Mouse (Mus musculus): ENCODE results near the gene Olfr653. TPM values are rescaled to one million over a fixed set of nuclear protein-coding genes. Genes with fewer than 3 reads are reported as not detected.

Gene Olfr653
- not detected in 2 replicates for polyA plus RNA-seq (2021; fragmentation: Nextera tagmentation)
- long read RNA-seq, experiment 1, result 0 reads
- long read RNA-seq, experiment 2, result 0 reads

DNA sequence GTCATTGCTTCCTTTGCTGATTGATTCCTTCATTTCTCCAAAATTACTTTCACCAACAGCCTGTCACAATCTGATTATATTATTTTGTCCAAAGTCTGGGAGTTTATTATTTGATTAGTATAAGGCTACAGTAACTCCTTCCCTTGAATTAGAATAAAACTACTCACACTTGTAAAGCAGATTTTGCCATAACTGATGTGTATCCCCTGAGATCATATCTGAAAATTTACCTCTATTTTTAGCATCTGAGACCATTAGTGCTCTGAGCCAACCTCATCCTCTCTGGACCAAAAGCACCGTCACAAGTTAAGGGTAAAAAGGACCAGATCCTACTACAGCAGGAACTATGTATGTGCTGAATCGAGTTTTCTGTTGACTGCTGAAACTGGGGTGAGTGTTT, at the start of gene Olfr653:
Olfr653 (plus strand) TSS at position 301 of the 400 bp plus-strand sequence.

DNA sequence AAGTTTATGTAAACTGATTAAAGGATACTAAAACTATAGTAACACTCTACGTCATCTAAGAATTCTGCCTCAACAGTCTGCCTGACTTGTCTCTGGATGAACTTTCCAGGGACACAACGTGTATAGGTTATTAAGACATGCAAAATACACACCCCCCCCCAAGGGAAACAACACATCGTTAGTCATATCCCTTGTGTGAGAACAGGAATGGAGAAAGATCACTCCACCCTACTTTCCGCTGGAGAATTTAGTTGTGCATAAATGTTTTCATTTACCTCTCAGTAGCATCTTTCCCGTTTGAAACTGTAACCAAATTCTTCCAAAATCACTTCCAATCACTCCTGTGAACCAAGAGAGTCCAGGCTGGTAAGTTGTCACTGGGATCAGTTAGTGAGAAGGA, 27.3 kb upstream of the Olfr653 start, which contains the start of gene Olfr651:
Olfr651 (plus strand) TSS at position 301 of the 400 bp plus-strand sequence.

DNA sequence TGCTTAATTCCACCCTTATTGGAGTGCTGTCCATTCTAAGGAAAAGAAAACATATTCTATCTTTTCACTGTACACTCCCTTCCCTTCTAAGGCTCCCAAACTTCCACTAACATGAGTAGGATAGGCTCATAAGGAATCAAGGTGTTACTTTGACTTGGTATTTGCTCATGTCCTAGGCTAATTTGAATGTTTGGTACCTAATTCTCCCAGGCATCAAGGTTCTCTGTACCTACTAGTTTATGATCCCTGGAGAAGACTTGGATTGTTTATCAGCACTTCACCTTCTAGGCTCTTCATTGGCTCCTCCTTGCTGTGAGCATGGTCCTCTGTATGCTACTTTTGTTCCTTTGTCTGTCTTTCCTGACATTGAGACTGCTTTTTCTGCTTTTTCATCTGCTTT, 16.5 kb upstream of the Olfr653 start, which contains the start of gene Olfr652:
Olfr652 (plus strand) TSS at position 301 of the 400 bp plus-strand sequence.

DNA sequence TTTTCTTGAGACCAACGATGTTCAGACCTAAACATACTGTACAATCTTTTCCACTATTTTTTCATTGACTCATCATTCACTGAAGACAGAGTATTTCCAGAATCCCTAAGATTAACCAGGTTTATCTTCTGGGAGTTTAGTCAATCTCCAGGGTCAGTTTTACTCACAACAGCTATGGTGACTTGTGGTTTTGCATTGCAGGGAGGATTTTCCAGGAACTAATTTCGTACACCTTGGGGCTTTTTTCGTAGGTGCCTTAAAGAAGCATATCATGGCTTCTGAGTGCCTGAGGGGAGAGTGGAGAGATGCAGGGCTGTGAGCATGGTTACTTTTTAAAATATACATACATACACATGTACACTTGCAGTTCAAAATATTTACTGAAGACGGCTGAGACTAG, 9.6 kb downstream of the Olfr653 start, which contains the start of gene Olfr654:
Olfr654 (plus strand) TSS at position 301 of the 400 bp plus-strand sequence.

DNA sequence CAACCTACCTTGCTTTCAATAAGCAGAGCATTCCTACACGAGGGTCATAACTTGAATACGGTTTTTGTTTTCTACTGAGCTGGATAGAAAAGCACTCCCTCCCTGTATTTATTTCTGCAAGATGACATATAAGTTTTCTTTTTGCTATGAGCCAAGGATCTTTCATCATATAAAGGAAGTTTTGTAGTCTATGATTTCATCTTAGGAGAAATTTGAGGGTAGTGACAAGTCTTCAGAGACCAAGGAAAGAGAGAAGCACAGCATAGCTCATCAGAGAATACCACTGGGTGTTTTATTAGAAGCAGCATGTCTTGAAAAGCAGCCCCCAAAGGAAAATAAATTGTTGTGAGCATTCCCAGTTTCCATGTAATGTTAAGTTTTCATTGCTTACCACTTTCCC, 24.6 kb downstream of the Olfr653 start, which contains the start of gene Olfr655:
Olfr655 (minus strand) TSS at position 101 of the 400 bp plus-strand sequence.

DNA sequence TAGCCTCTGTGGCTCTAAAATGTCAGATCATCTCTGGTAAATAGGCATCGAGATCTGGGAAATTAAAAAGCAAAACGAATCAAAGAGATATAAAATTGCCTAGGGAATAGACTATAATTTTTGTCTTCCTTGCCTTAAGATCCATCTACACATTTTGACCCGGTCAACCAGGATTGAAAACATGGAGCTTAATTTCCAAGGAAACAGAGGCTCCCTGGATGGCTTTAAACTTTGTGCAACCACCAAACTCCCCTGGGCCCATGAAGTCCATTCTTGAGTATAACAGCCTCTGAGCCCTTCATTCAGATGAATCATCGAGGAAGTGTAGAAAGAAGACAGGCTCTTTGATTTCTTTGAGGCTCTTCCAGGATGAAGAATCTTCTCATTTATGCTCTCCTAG, 36.5 kb downstream of the Olfr653 start, which contains the start of gene Olfr656:
Olfr656 (plus strand) TSS at position 301 of the 400 bp plus-strand sequence.

DNA sequence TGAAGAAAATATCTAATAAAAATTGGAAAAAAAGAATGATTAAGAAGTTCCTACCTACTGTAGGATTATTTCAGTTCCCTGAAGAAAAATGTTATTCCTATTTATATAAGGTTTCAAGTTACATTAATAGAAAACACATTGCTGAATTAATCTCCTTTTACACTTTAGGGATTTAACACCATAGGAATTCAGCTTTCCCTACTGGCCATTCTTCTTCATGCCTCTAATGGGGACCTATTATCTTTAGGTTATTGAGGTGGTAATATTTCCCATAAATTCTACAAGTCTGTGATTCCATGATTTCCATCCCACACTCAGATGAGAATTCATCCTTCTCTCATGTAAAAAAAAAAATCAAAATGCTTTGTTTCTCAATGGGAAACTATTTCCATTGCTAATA, 47.4 kb downstream of the Olfr653 start, which contains the start of gene Olfr657:
Olfr657 (plus strand) TSS at position 301 of the 400 bp plus-strand sequence.

Other genes with a start within 250 kb of the Olfr653 start
- gene Trim34b, start 247.8 kb upstream of the Olfr653 start, polyA plus RNA-seq (2021; fragmentation: Nextera tagmentation), result not detected in 2 replicates
- 0.67 and 0.77 TPM in 2 replicates for gene Trim12c, start 224.0 kb upstream of the Olfr653 start, polyA plus RNA-seq (2021; fragmentation: Nextera tagmentation)
- 0.05 TPM in 1 of 2 replicates, not detected in the other for gene Trim30b, start 207.4 kb upstream of the Olfr653 start, polyA plus RNA-seq (2021; fragmentation: Nextera tagmentation)
- not detected in 2 replicates for gene Trim30c, start 176.5 kb upstream of the Olfr653 start, polyA plus RNA-seq (2021; fragmentation: Nextera tagmentation)
- 0.59 and 0.65 TPM in 2 replicates for gene Trim30a, start 112.1 kb upstream of the Olfr653 start, polyA plus RNA-seq (2021; fragmentation: Nextera tagmentation)
- 0.40 and 0.46 TPM in 2 replicates for gene Trim30d, start 69.5 kb upstream of the Olfr653 start, polyA plus RNA-seq (2021; fragmentation: Nextera tagmentation)
- not detected in 2 replicates for gene Olfr651, start 27.2 kb upstream of the Olfr653 start, polyA plus RNA-seq (2021; fragmentation: Nextera tagmentation)
- 0.04 TPM in 1 of 2 replicates, not detected in the other for gene Olfr652, start 16.4 kb upstream of the Olfr653 start, polyA plus RNA-seq (2021; fragmentation: Nextera tagmentation)
- not detected in 2 replicates for gene Olfr654, start 9.7 kb downstream of the Olfr653 start, polyA plus RNA-seq (2021; fragmentation: Nextera tagmentation)
- gene Olfr655, start 24.5 kb downstream of the Olfr653 start, polyA plus RNA-seq (2021; fragmentation: Nextera tagmentation), result not detected in 2 replicates
- not detected in 2 replicates for gene Olfr656, start 36.6 kb downstream of the Olfr653 start, polyA plus RNA-seq (2021; fragmentation: Nextera tagmentation)
- gene Olfr657, start 47.5 kb downstream of the Olfr653 start, polyA plus RNA-seq (2021; fragmentation: Nextera tagmentation), result not detected in 2 replicates
- 0.09 and 0.13 TPM in 2 replicates for gene Olfr658, start 70.0 kb downstream of the Olfr653 start, polyA plus RNA-seq (2021; fragmentation: Nextera tagmentation)
- not detected in 2 replicates for gene Olfr659, start 89.4 kb downstream of the Olfr653 start, polyA plus RNA-seq (2021; fragmentation: Nextera tagmentation)
- gene Olfr661, start 109.2 kb downstream of the Olfr653 start, polyA plus RNA-seq (2021; fragmentation: Nextera tagmentation), result not detected in 2 replicates
- gene Usp17le, start 200.2 kb downstream of the Olfr653 start, polyA plus RNA-seq (2021; fragmentation: Nextera tagmentation), result not detected in 2 replicates